Comparison of ENCODE assay signal across 8 mouse cellular contexts in genomic region chr16:23986871-23987270, GRCm38 (mm10). TPM values are rescaled to one million over a fixed set of nuclear protein-coding genes. Genes with fewer than 3 reads are reported as not detected.
A peak's percentile ranks its signal among the peaks of the same experiment; 100 is the strongest.
DNase-seq lines count a peak whose midpoint lies in the region; ATAC-seq and TF ChIP-seq lines count a peak whose summit lies in the region.

No protein-coding gene starts in this region.

- peaks cover 64% of the 10 kb centered on the region for H3K4me1 ChIP-seq in heart, embryonic 13.5 days
- H3K4me1 ChIP-seq in midbrain, postnatal 0 days (ENCODE audit: insufficient read depth, low read length), result peaks cover 3% of the 10 kb centered on the region; the same call in 1 of the 2 replicates

- no peaks in the 10 kb centered on the region for H3K9me3 ChIP-seq in heart, embryonic 13.5 days
- no peaks in the 10 kb centered on the region for H3K9me3 ChIP-seq in midbrain, postnatal 0 days (ENCODE audit: low read length)

- no peaks in the 10 kb centered on the region for H3K27me3 ChIP-seq in heart, embryonic 13.5 days (replicated peaks)
- no peaks in the 10 kb centered on the region for H3K27me3 ChIP-seq in midbrain, postnatal 0 days (ENCODE audit: insufficient read depth, low read length)

- no peak for ATAC-seq in heart, embryonic 13.5 days (ENCODE audit: extremely low read depth, insufficient number of reproducible peaks, low FRiP score, low TSS enrichment)
- no peak for ATAC-seq in midbrain, postnatal 0 days (ENCODE audit: low FRiP score)
- ATAC-seq in megakaryocyte-erythroid progenitor cell, adult 5-6 weeks (replicated peaks; ENCODE audit: low FRiP score, low TSS enrichment, poor library complexity, severe bottlenecking), result no peak

- peak; percentile 35 to 43 for DNase-seq in spleen, postnatal 10 days (ENCODE audit: low spot score in 2 of 2)
- DNase-seq in spleen, adult 12 weeks (ENCODE audit: low spot score), result no peak
- DNase-seq in cerebellum, adult 9-11 months, result peak; percentile 73
- peak; percentile 34 for DNase-seq in kidney, postnatal 14 days
- no peak for DNase-seq in midbrain, postnatal 0 days (ENCODE audit: low spot score)
- DNase-seq in left cerebral cortex, postnatal 25 days (ENCODE audit: low spot score in 2 of 2), result no peak

- intact Hi-C loops in left cerebral cortex, postnatal 25 days (cut with DNase I), result loop anchor here (5.0 kb wide), 4 partner anchors 295 to 905 kb away; no protein-coding TSS in a partner anchor

- no peak for TF ChIP-seq CTCF in midbrain, postnatal 0 days (IDR thresholded peaks at IDR 0.05)

- peak overlapping the region; percentile 97 for H3K9ac ChIP-seq in heart, embryonic 13.5 days
- H3K9ac ChIP-seq in midbrain, postnatal 0 days (replicated peaks; ENCODE audit: low read length, poor library complexity, severe bottlenecking), result peak overlapping the region; percentile 66

- H3K27ac ChIP-seq in heart, embryonic 13.5 days (replicated peaks), result 0 out of 2 replicates have a peak overlapping the region, but pooled peaks have one; percentile 8
- H3K27ac ChIP-seq in midbrain, postnatal 0 days (ENCODE audit: low read depth, low read length), result peak overlapping the region; percentile 98; the same call in 1 of the 2 replicates

- H3K36me3 ChIP-seq in heart, embryonic 13.5 days, result no peaks in the 10 kb centered on the region
- H3K36me3 ChIP-seq in midbrain, postnatal 0 days (ENCODE audit: insufficient read depth, low read length), result no peaks in the 10 kb centered on the region

- H3K4me2 ChIP-seq in heart, embryonic 13.5 days, result peak overlapping the region; percentile 99
- H3K4me2 ChIP-seq in midbrain, postnatal 0 days (ENCODE audit: low read depth, low read length, poor library complexity, severe bottlenecking), result peak overlapping the region; percentile 93

- peak overlapping the region; percentile 85 for H3K4me3 ChIP-seq in heart, embryonic 13.5 days
- peak overlapping the region; percentile 66 for H3K4me3 ChIP-seq in midbrain, postnatal 0 days (ENCODE audit: low read depth, low read length)

- under 1% methylated on average over 17 of the region's 17 CpGs for WGBS in heart, embryonic 13.5 days
- WGBS in midbrain, postnatal 0 days, result under 1% methylated on average over 17 of the region's 17 CpGs

RNA-seq across cellular contexts. Expression of gene Gm37419, which starts 1.4 kb away (rescaled TPM):
- not detected in 2 replicates for polyA plus RNA-seq in heart, embryonic 13.5 days (2015; fragmentation: Nextera tagmentation; extraction: Ambion mirVana)
- not detected in 2 replicates for total RNA-seq in midbrain, postnatal 0 days (2014; rRNA removed)
- polyA plus RNA-seq in midbrain, postnatal 0 days (2015; fragmentation: Nextera tagmentation; extraction: Ambion mirVana), result not detected in 2 replicates
- not detected in 2 replicates for total RNA-seq in megakaryocyte-erythroid progenitor cell, adult 5-6 weeks (2014; fragmentation: Nextera tagmentation)
- total RNA-seq in megakaryocyte-erythroid progenitor cell, adult 5-6 weeks (2017), result not detected in 2 replicates
- total RNA-seq in left cerebral cortex, postnatal 25 days (2021), result not detected

RNA-seq across cellular contexts. Expression of gene Bcl6, which starts 1.8 kb away (rescaled TPM):
- 0.24 and 0.29 TPM in 2 replicates for polyA plus RNA-seq in heart, embryonic 13.5 days (2015; fragmentation: Nextera tagmentation; extraction: Ambion mirVana)
- total RNA-seq in midbrain, postnatal 0 days (2014; rRNA removed), result 2.5 and 3.2 TPM in 2 replicates
- 0.22 and 0.31 TPM in 2 replicates for polyA plus RNA-seq in midbrain, postnatal 0 days (2015; fragmentation: Nextera tagmentation; extraction: Ambion mirVana)
- 1.2 TPM in 1 of 2 replicates, not detected in the other for total RNA-seq in megakaryocyte-erythroid progenitor cell, adult 5-6 weeks (2014; fragmentation: Nextera tagmentation)
- total RNA-seq in megakaryocyte-erythroid progenitor cell, adult 5-6 weeks (2017), result 0.61 and 1.3 TPM in 2 replicates
- 10 to 100 TPM; 27.9 to 32.5 TPM for total RNA-seq in left cerebral cortex, postnatal 25 days (2021)

RNA-seq across cellular contexts. Expression of gene Rtp2, which starts 54.7 kb away (rescaled TPM):
- polyA plus RNA-seq in heart, embryonic 13.5 days (2015; fragmentation: Nextera tagmentation; extraction: Ambion mirVana), result not detected in 2 replicates
- total RNA-seq in midbrain, postnatal 0 days (2014; rRNA removed), result 0.47 and 1.4 TPM in 2 replicates
- polyA plus RNA-seq in midbrain, postnatal 0 days (2015; fragmentation: Nextera tagmentation; extraction: Ambion mirVana), result 0.22 and 0.56 TPM in 2 replicates
- total RNA-seq in megakaryocyte-erythroid progenitor cell, adult 5-6 weeks (2014; fragmentation: Nextera tagmentation), result not detected in 2 replicates
- total RNA-seq in megakaryocyte-erythroid progenitor cell, adult 5-6 weeks (2017), result not detected in 2 replicates
- total RNA-seq in left cerebral cortex, postnatal 25 days (2021), result not detected

Comparison
In these comparisons a context has a peak if more than half of its experiments do, and no peak if none do; other contexts are left out.
1. DNase-seq: peak in spleen, postnatal 10 days (2 of 2), cerebellum, adult 9-11 months (single experiment) and kidney, postnatal 14 days (single experiment); none in spleen, adult 12 weeks (single experiment), midbrain, postnatal 0 days (single experiment) and left cerebral cortex, postnatal 25 days (0 of 2).